Mouse (Mus musculus) right cerebral cortex, adult 18-20 months (tissue): ENCODE results near the gene Uspl1.

Experiments
- DNase-seq: peaks from one replicate; pipeline ENCODE4 v3.0.0; 2022; ENCODE audit warnings: mixed read lengths

Uspl1 gene

GRCm38 (mm10) chr5:149261449-149261848 lies 77.3 kb downstream of the Uspl1 start:
- DNase-seq = no peak

DNA sequence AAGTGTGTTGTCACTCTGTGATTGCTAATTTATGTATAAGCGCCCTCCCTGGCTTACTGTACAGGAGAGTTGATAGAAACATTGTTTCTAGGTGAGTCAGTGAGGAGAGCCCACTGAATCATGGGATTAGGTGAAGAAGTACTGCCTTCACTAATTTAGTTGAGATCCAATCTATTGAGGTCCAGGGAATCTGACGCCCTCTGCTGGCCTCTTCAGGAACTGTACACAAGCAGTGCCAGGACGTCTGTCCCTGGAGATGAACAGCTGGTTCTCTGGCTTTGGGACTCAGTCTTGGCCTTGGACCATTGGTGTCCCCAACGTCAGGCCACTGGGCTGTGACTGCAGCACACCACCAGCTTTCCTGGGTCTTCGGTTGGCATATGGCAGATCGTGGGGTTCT lies 77.7 kb downstream of the Uspl1 start:
- no peak for DNase-seq

DNA sequence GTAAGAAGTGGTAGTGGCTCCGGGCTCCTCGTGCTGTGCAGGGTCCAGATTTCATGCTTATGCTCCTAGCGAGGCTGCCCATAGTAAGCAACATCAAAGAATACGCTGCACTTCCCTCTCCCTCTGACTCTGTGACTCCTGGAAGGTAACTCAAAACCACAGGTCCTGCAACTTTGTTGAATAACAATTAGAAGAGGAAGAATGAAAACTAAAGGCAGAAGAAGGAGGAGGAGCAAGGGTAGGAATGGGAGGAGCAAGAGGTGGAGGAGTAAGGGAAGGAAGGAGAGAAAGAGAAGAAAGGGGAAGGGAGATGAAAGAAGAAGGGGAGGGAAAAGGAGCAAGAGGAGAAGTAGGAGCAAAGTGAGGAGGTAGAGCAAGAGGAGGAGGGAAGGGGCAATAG lies 80.3 kb downstream of the Uspl1 start, which contains the start of gene Alox5ap:
Gene Alox5ap (plus strand): TSS at position 363 of the 400 bp plus-strand sequence.
- no peak for DNase-seq

GRCm38 (mm10) chr5:149264878-149265279 lies 80.7 kb downstream of the Uspl1 start:
- DNase-seq = no peak
